Mouse (Mus musculus): Measurements from ENCODE around the gene 4933406M09Rik. TPM values are rescaled to one million over a fixed set of nuclear protein-coding genes. Genes with fewer than 3 reads are reported as not detected.

4933406M09Rik gene
- polyA plus RNA-seq, 1 experiment: not detected

- TF ChIP-seq POLR2A (IDR thresholded peaks at IDR 0.05; ENCODE audit: borderline replicate concordance, extremely low read depth, insufficient read depth, insufficient read length, poor library complexity, severe bottlenecking) (no peak), CTCF (IDR thresholded peaks at IDR 0.05; ENCODE audit: borderline replicate concordance, extremely low read depth, insufficient read depth, insufficient read length) (no peak)
- DNase-seq (ENCODE audit: low read depth): no peak
Observed at GRCm38 (mm10) chr1:134414038-134414437, 28.3 kb downstream of the 4933406M09Rik start.

GRCm38 (mm10) chr1:134414501-134415167 is 28.9 kb downstream of the 4933406M09Rik start:
- TF ChIP-seq POLR2A (IDR thresholded peaks at IDR 0.05; ENCODE audit: borderline replicate concordance, extremely low read depth, insufficient read depth, insufficient read length, poor library complexity, severe bottlenecking): no peak
- TF ChIP-seq CTCF (IDR thresholded peaks at IDR 0.05; ENCODE audit: borderline replicate concordance, extremely low read depth, insufficient read depth, insufficient read length): peak; percentile 45; the same call in 1 of the 2 replicates
- DNase-seq (ENCODE audit: low read depth): peak; percentile 0

GRCm38 (mm10) chr1:134415168-134415831 is 29.6 kb downstream of the 4933406M09Rik start, which contains the start of gene Adipor1:
Adipor1 (plus strand) TSS chr1:134415378.
- TF ChIP-seq CTCF (IDR thresholded peaks at IDR 0.05; ENCODE audit: borderline replicate concordance, extremely low read depth, insufficient read depth, insufficient read length) (no peak), POLR2A (IDR thresholded peaks at IDR 0.05; ENCODE audit: borderline replicate concordance, extremely low read depth, insufficient read depth, insufficient read length, poor library complexity, severe bottlenecking) (peak; percentile 93)
- peak; percentile 99 for DNase-seq (ENCODE audit: low read depth)

GRCm38 (mm10) chr1:134418414-134418975 is 32.8 kb downstream of the 4933406M09Rik start:
- TF ChIP-seq POLR2A (IDR thresholded peaks at IDR 0.05; ENCODE audit: borderline replicate concordance, extremely low read depth, insufficient read depth, insufficient read length, poor library complexity, severe bottlenecking): no peak
- no peak for TF ChIP-seq CTCF (IDR thresholded peaks at IDR 0.05; ENCODE audit: borderline replicate concordance, extremely low read depth, insufficient read depth, insufficient read length)
- DNase-seq (ENCODE audit: low read depth): no peak

- TF ChIP-seq CTCF (IDR thresholded peaks at IDR 0.05; ENCODE audit: borderline replicate concordance, extremely low read depth, insufficient read depth, insufficient read length) (no peak), POLR2A (IDR thresholded peaks at IDR 0.05; ENCODE audit: borderline replicate concordance, extremely low read depth, insufficient read depth, insufficient read length, poor library complexity, severe bottlenecking) (no peak)
- DNase-seq (ENCODE audit: low read depth): no peak
Observed at GRCm38 (mm10) chr1:134419176-134419575, 33.4 kb downstream of the 4933406M09Rik start.

- peak; percentile 14 for DNase-seq (ENCODE audit: low read depth)
- TF ChIP-seq CTCF (IDR thresholded peaks at IDR 0.05; ENCODE audit: borderline replicate concordance, extremely low read depth, insufficient read depth, insufficient read length) (no peak), POLR2A (IDR thresholded peaks at IDR 0.05; ENCODE audit: borderline replicate concordance, extremely low read depth, insufficient read depth, insufficient read length, poor library complexity, severe bottlenecking) (no peak)
Observed at GRCm38 (mm10) chr1:134419751-134420458, 34.2 kb downstream of the 4933406M09Rik start.

- DNase-seq (ENCODE audit: low read depth): no peak
- TF ChIP-seq CTCF (IDR thresholded peaks at IDR 0.05; ENCODE audit: borderline replicate concordance, extremely low read depth, insufficient read depth, insufficient read length): no peak
- TF ChIP-seq POLR2A (IDR thresholded peaks at IDR 0.05; ENCODE audit: borderline replicate concordance, extremely low read depth, insufficient read depth, insufficient read length, poor library complexity, severe bottlenecking): no peak
Observed at GRCm38 (mm10) chr1:134423911-134424310, 38.2 kb downstream of the 4933406M09Rik start.

GRCm38 (mm10) chr1:134426289-134426688 is 40.5 kb downstream of the 4933406M09Rik start:
- DNase-seq (ENCODE audit: low read depth): no peak
- TF ChIP-seq POLR2A (IDR thresholded peaks at IDR 0.05; ENCODE audit: borderline replicate concordance, extremely low read depth, insufficient read depth, insufficient read length, poor library complexity, severe bottlenecking) (no peak), CTCF (IDR thresholded peaks at IDR 0.05; ENCODE audit: borderline replicate concordance, extremely low read depth, insufficient read depth, insufficient read length) (no peak)

- DNase-seq (ENCODE audit: low read depth): no peak
- TF ChIP-seq CTCF (IDR thresholded peaks at IDR 0.05; ENCODE audit: borderline replicate concordance, extremely low read depth, insufficient read depth, insufficient read length) (no peak), POLR2A (IDR thresholded peaks at IDR 0.05; ENCODE audit: borderline replicate concordance, extremely low read depth, insufficient read depth, insufficient read length, poor library complexity, severe bottlenecking) (no peak)
Observed at GRCm38 (mm10) chr1:134433002-134433401, 47.3 kb downstream of the 4933406M09Rik start.

GRCm38 (mm10) chr1:134433473-134433872 is 47.7 kb downstream of the 4933406M09Rik start:
- no peak for TF ChIP-seq CTCF (IDR thresholded peaks at IDR 0.05; ENCODE audit: borderline replicate concordance, extremely low read depth, insufficient read depth, insufficient read length)
- TF ChIP-seq POLR2A (IDR thresholded peaks at IDR 0.05; ENCODE audit: borderline replicate concordance, extremely low read depth, insufficient read depth, insufficient read length, poor library complexity, severe bottlenecking): no peak
- no peak for DNase-seq (ENCODE audit: low read depth)

GRCm38 (mm10) chr1:134435414-134435813 is 49.7 kb downstream of the 4933406M09Rik start:
- TF ChIP-seq POLR2A (IDR thresholded peaks at IDR 0.05; ENCODE audit: borderline replicate concordance, extremely low read depth, insufficient read depth, insufficient read length, poor library complexity, severe bottlenecking) (no peak), CTCF (IDR thresholded peaks at IDR 0.05; ENCODE audit: borderline replicate concordance, extremely low read depth, insufficient read depth, insufficient read length) (peak; percentile 30; the same call in 1 of the 2 replicates)
- peak; percentile 7 for DNase-seq (ENCODE audit: low read depth)
